Mouse (Mus musculus) B cell, adult 67 days (primary cell): ENCODE data around the gene Dip2c. TPM values are rescaled to one million over a fixed set of nuclear protein-coding genes. Genes with fewer than 3 reads are reported as not detected.

Source experiments
- total RNA-seq, 2 experiments: library from RNA; stranded (reverse); gene quantifications; 4 replicates each; pipeline ENCODE4 v1.2.4; 2023

The Dip2c gene
- 1 to 10 TPM; 2.7 to 3.1 TPM for total RNA-seq

GRCm38 (mm10) chr13:9276322-9276855, at the start of gene Dip2c:
Dip2c (plus strand) TSS chr13:9276528.

Other genes starting within 250 kb of the Dip2c start
- 10 to 100 TPM; 74.6 to 75.9 TPM for gene Larp4b, start 182.6 kb upstream of the Dip2c start, total RNA-seq